Mouse (Mus musculus) lung, embryonic 15.5 days (tissue): ENCODE data around the gene Bscl2. TPM values are rescaled to one million over a fixed set of nuclear protein-coding genes. Genes with fewer than 3 reads are reported as not detected.
A peak's percentile ranks its signal among the peaks of the same experiment; 100 is the strongest.

Experiments used
- ATAC-seq: fragments of 200-750 bp; cut with Nextera tagmentation; 2 replicates; pipeline ENCODE4 v1.8.0; 2017; ENCODE audit warnings: moderate number of reproducible peaks, borderline replicate concordance; ENCODE audit not compliant: low FRiP score, low TSS enrichment; ENCODE audit errors: extremely low read depth
- H3K27ac ChIP-seq: fragments of 300-500 bp; sonication (generic); 2 replicates; pipeline ENCODE4 v1.5.1; 2015; ENCODE audit warnings: moderate library complexity, mild to moderate bottlenecking, inconsistent platforms
- H3K27me3 ChIP-seq: fragments of 300-500 bp; sonication (generic); 2 replicates; pipeline ENCODE4 v1.6.1; 2015; ENCODE audit warnings: inconsistent platforms
- H3K36me3 ChIP-seq: fragments of 300-500 bp; sonication (generic); 2 replicates; pipeline ENCODE4 v1.6.1; 2015; ENCODE audit warnings: inconsistent platforms
- H3K4me1 ChIP-seq: fragments of 300-500 bp; sonication (generic); 2 replicates; pipeline ENCODE4 v1.6.1; 2015; ENCODE audit warnings: inconsistent platforms
- H3K4me2 ChIP-seq: fragments of 300-500 bp; sonication (generic); 2 replicates; pipeline ENCODE4 v1.6.1; 2015; ENCODE audit warnings: inconsistent platforms, mild to moderate bottlenecking, moderate library complexity
- H3K4me3 ChIP-seq: fragments of 300-500 bp; sonication (generic); 2 replicates; pipeline ENCODE4 v1.5.1; 2015; ENCODE audit warnings: mild to moderate bottlenecking, inconsistent platforms
- H3K9ac ChIP-seq: fragments of 300-500 bp; sonication (generic); 2 replicates; pipeline ENCODE4 v1.6.1; 2015; ENCODE audit warnings: inconsistent platforms
- H3K9me3 ChIP-seq: fragments of 300-500 bp; sonication (generic); 2 replicates; pipeline ENCODE4 v1.6.1; 2016; ENCODE audit warnings: inconsistent platforms
- WGBS: fragments of 180-500 bp; shearing (Covaris S2); methylation state at CpG from one replicate; pipeline ENCODE4 v1.1.7; 2015; 5-methylcytosine and 5-hydroxymethylcytosine counted together
- polyA plus RNA-seq: library from polyadenylated mRNA; unstranded; fragments of >200 nt; fragmentation: Nextera tagmentation; extraction: Ambion mirVana; gene quantifications from 2 replicates; pipeline ENCODE4 v1.2.1, GENCODE M21; 2015

Bscl2 gene
- polyA plus RNA-seq, 1 experiment from 2014 or later = 52.3 TPM

DNA sequence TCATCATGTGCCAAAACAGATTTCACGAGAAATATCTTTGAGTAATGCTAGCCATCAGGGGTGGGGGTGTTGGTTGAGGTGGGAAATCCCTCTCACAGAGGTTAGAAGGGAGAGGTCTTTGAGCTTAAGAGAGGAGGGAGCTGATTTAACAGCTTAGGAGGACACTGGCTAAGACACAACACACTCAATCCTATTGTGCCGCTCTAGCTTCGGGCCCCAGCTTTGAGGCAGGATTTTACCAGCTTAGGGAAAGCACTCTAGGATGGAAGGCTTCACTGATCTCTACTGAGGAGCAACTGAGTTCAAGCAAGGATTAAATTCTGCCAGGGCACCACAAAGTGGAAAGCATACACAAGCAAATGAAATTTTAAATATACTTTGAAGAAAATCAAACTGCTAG is 20.3 kb upstream of the Bscl2 start:
- H3K9me3 ChIP-seq = no peaks in the 10 kb centered on the region
- no peak overlapping the region for H3K27ac ChIP-seq
- peak overlapping the region; percentile 66; the same call in 1 of the 2 replicates for H3K4me2 ChIP-seq
- no peak overlapping the region for H3K9ac ChIP-seq
- ATAC-seq = no peak
- 68% methylated on average over 3 of the region's 3 CpGs for WGBS
- peaks cover 25% of the 10 kb centered on the region for H3K4me1 ChIP-seq
- peaks cover 37% of the 10 kb centered on the region for H3K36me3 ChIP-seq
- H3K27me3 ChIP-seq = no peaks in the 10 kb centered on the region
- peak overlapping the region; percentile 9; the same call in 1 of the 2 replicates for H3K4me3 ChIP-seq

DNA sequence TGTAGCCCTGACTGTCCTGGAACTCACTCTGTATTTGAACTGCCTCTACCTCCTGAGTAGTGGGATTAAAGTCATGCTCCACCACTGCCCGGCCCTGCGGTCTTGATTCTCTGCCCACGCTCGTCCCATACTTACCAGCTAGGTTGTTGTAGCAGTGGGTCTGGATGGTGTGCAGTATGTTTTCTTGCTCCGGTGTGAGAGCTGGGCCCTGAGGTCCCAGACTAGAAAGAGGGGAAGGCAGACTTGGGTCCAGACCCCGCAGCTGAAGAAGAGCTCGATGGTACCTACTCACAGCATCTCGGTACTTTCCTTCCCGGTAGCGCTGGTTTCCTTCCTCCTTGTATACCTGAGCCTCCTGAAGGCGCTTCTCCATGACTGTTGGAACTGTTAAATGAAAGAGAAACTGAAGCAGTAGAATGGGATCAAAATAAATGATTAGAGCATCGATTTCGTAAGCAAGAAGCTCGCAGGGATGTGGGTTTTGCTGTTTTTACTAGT is 18.9 kb upstream of the Bscl2 start:
- Histone ChIP-seq H3K36me3 (peaks cover 31% of the 10 kb centered on the region), H3K27me3 (no peaks in the 10 kb centered on the region), H3K9me3 (no peaks in the 10 kb centered on the region), H3K4me3 (peak overlapping the region; percentile 96), H3K4me1 (peaks cover 37% of the 10 kb centered on the region), H3K27ac (peak overlapping the region; percentile 100), H3K9ac (peak overlapping the region; percentile 72), H3K4me2 (peak overlapping the region; percentile 66)
- 14% methylated on average over 14 of the region's 14 CpGs for WGBS
- no peak for ATAC-seq

DNA sequence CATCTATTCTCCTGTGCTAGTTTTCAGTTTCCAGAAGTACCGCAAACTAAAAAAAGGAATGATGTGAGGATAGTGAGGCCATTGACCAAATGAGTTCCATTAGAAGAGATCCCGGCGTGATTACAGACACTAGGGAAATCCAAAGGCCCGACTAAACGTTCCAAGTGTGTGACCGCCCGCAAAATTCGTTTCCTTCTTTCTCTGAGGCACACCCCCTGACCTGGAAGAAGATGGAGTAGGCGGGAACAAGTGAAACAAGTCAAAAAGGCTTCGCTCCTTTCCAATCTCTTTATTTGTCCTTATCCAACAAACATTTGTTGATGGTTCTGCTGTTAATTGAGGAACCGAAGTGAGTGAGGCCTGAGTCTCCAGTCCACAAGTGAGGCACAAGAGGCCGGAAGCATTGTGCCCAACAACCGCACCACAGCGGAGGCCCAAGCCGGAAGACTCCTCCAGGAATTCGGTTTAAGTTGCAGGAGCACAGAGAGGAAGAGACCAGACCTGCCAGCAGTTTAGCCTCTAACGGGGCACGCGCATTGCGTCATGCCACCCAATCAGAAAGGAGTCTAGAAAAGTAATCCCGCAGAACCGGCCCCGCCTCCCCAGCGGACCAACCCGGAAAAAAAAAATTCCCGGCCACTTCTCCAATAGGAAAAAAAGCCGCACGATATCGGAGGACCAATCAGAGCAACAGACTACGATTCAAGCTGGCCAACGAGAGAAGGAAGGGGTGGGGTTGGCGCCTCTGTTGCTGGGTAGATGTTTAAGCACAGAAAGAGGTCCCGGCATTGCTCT is 18.3 kb upstream of the Bscl2 start, which contains the start of gene Ttc9c:
Gene Ttc9c (minus strand): TSS at position 533 of the 795 bp plus-strand sequence.
- Histone ChIP-seq H3K27me3 (no peaks in the 10 kb centered on the region), H3K36me3 (peaks cover 31% of the 10 kb centered on the region), H3K9ac (peak within 1 kb of the TSS; percentile 97), H3K4me2 (peak within 1 kb of the TSS; percentile 66), H3K4me3 (peak within 1 kb of the TSS; percentile 96), H3K4me1 (peaks cover 37% of the 10 kb centered on the region), H3K9me3 (no peaks in the 10 kb centered on the region), H3K27ac (peak within 1 kb of the TSS; percentile 100)
- ATAC-seq = peak; percentile 92
- under 1% methylated on average over 33 of the region's 33 CpGs for WGBS

DNA sequence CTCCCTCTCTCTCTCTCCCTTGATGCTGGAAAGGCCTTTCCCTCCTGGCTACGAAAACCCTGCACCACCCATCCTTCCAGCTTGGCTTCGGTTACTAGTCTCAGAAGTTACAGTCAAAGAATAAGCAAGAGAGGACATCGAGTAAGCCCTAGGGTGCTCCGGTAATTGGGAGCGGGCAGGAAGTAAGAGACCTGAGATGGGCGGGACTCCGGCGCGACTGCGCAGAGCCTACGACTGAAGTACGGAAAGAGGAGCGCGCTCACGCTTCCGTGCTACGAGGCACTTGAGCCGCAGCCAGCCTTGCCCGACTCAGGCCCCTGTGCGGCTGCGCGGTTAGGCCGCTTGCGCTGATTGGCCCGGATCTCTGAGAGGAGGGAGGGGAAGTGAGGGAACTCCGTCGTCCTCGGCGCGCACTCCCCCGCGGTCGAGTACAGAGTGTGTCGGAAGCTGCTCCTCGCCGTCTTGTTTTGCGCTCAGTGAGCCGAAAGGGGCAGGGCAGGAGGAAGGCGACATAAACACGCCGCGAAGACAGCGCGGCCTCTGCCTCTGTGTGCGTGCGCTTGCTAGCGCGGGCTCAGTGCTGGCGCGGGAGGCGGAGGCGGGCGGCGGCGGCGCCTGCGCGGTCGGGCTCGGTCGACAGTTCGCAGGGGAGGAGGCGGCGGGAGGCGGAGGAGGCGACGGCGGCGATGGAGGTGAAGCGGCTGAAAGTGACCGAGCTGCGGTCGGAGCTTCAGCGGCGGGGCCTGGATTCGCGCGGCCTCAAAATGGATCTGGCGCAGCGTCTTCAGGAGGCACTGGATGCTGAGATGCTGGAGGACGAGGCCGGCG is 17.5 kb upstream of the Bscl2 start, which contains the start of gene Hnrnpul2:
Gene Hnrnpul2 (plus strand): TSS at position 415 of the 828 bp plus-strand sequence.
- Histone ChIP-seq H3K36me3 (peaks cover 32% of the 10 kb centered on the region), H3K27me3 (no peaks in the 10 kb centered on the region), H3K4me2 (peak within 1 kb of the TSS; percentile 66), H3K4me1 (peaks cover 37% of the 10 kb centered on the region), H3K4me3 (peak within 1 kb of the TSS; percentile 96), H3K9me3 (no peaks in the 10 kb centered on the region), H3K27ac (peak within 1 kb of the TSS; percentile 100), H3K9ac (peak within 1 kb of the TSS; percentile 97)
- ATAC-seq = peak; percentile 96
- under 1% methylated on average over 80 of the region's 83 CpGs for WGBS

DNA sequence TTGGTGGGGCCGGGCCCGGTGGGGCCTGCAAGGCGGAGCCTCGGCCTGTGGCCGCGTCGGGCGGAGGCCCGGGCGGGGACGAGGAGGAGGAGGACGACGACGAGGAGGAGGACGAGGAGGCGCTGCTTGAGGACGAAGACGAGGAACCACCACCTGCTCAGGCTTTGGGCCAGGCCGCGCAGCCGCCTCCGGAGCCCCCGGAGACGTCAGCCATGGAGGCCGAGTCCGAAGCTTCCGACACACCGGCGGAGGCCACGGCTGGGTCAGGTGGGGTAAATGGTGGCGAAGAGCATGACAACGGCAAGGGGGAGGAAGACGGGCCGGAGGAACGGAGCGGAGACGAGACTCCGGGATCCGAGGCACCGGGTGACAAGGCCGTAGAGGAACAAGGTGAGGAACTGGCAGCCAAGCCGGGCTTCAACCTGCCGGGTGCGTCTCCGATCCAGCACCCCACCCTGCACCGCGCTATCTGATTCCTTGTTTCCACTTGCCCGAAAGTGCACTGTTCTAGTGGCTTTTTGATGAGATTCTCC is 16.8 kb upstream of the Bscl2 start:
- no peaks in the 10 kb centered on the region for H3K27me3 ChIP-seq
- H3K4me2 ChIP-seq = peak overlapping the region; percentile 66
- peaks cover 37% of the 10 kb centered on the region for H3K4me1 ChIP-seq
- peak overlapping the region; percentile 96 for H3K4me3 ChIP-seq
- no peak; the same call in 1 of the 2 replicates for ATAC-seq
- peak overlapping the region; percentile 100 for H3K27ac ChIP-seq
- under 1% methylated on average over 47 of the region's 48 CpGs for WGBS
- H3K36me3 ChIP-seq = peaks cover 34% of the 10 kb centered on the region
- peak overlapping the region; percentile 97 for H3K9ac ChIP-seq
- no peaks in the 10 kb centered on the region for H3K9me3 ChIP-seq

DNA sequence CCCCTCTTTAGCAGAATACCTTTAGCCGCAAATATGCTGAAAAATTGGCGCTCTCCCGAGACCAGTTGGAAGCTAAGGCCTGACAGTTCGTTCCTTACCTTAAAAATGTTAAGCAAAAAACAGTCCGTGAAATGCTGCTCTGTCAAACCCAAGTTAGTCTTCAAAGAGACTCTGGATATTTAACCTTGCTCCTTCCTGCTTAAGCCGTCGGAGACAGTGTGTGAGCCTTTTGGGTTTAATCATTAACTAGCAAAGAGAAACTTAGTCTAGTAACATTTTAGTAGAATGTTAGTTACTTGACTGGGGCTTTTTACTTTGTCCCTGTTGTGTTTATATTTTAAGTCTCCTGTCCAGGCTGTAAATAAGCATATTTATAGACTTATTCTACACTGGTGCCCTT is 16.1 kb upstream of the Bscl2 start:
- Histone ChIP-seq H3K36me3 (peaks cover 35% of the 10 kb centered on the region), H3K27me3 (no peaks in the 10 kb centered on the region), H3K9me3 (no peaks in the 10 kb centered on the region), H3K9ac (peak overlapping the region; percentile 97), H3K4me3 (peak overlapping the region; percentile 96), H3K4me2 (peak overlapping the region; percentile 66), H3K27ac (peak overlapping the region; percentile 100), H3K4me1 (peaks cover 32% of the 10 kb centered on the region)
- ATAC-seq = no peak
- under 1% methylated on average over 7 of the region's 7 CpGs for WGBS

DNA sequence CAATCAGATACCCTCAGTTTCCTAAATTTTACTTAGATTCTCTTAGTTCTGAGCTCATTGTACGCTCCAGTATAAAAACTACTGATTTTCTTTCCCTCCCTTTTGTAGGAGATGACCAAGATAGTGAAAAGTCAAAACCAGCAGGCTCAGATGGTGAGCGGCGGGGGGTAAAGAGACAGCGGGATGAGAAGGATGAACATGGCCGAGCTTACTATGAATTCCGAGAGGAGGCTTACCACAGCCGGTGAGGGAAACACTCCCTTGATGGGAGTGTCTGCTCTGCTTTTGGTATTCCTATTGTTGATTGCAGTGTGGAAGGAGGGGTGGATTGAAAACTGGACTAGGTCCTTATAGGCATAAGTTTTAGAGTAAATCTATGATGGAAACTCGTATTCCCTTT is 14.6 kb upstream of the Bscl2 start:
- no peaks in the 10 kb centered on the region for H3K9me3 ChIP-seq
- 0 out of 2 replicates have a peak overlapping the region, but pooled peaks have one; percentile 10 for H3K9ac ChIP-seq
- H3K4me2 ChIP-seq = peak overlapping the region; percentile 66
- H3K36me3 ChIP-seq = peaks cover 51% of the 10 kb centered on the region
- H3K27me3 ChIP-seq = no peaks in the 10 kb centered on the region
- peak overlapping the region; percentile 96 for H3K4me3 ChIP-seq
- 70% methylated on average over 8 of the region's 8 CpGs for WGBS
- H3K4me1 ChIP-seq = peaks cover 20% of the 10 kb centered on the region
- no peak for ATAC-seq
- no peak overlapping the region for H3K27ac ChIP-seq

DNA sequence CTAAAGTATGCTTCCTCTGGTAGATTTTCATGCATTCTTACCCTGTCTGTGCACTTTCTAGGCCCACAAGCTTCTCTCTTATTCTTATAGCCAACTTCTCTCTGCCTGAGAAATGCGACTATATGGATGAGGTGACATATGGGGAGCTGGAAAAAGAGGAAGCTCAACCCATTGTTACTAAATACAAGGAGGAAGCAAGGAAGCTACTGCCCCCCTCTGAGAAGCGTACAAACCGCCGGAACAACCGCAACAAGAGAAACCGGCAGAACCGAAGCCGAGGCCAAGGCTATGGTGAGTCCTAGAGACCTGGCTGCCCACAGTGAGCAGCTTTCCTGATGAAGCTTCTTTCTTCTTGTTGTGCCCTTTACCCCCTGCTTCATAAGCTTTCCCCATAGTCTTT is 7.6 kb upstream of the Bscl2 start, which contains the start of gene AC129217.1:
Gene AC129217.1 (plus strand): TSS at position 114 of the 400 bp plus-strand sequence.
- Histone ChIP-seq H3K36me3 (peaks cover 99% of the 10 kb centered on the region), H3K27me3 (no peaks in the 10 kb centered on the region), H3K27ac (no peak within 1 kb of the TSS), H3K4me3 (no peak within 1 kb of the TSS), H3K4me1 (no peaks in the 10 kb centered on the region), H3K9ac (no peak within 1 kb of the TSS), H3K9me3 (no peaks in the 10 kb centered on the region), H3K4me2 (no peak within 1 kb of the TSS)
- ATAC-seq = no peak
- 91% methylated on average over 8 of the region's 8 CpGs for WGBS

DNA sequence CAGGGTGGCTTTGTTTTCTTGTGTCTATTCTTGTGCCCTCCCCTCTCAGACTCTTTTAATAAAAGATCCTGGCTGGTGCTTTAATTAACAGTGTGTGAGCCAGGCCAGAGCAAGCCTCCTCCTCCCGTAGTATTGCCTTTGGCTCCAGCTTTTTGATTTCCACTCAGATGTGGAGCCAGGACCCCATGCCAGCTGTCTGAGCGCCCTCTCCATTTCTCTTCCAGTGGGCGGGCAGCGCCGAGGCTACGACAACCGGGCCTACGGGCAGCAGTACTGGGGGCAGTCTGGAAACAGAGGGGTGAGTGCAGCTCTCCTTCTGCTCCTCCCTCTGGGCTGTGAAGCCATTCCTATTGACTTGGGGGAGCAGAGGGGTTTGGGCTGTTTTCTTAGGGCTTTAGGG is 6.6 kb upstream of the Bscl2 start:
- 90% methylated on average over 8 of the region's 8 CpGs for WGBS
- Histone ChIP-seq H3K27ac (no peak overlapping the region), H3K27me3 (no peaks in the 10 kb centered on the region), H3K4me2 (no peak overlapping the region), H3K9ac (no peak overlapping the region), H3K36me3 (peaks cover 92% of the 10 kb centered on the region), H3K4me1 (no peaks in the 10 kb centered on the region), H3K4me3 (no peak overlapping the region), H3K9me3 (no peaks in the 10 kb centered on the region)
- ATAC-seq = no peak

DNA sequence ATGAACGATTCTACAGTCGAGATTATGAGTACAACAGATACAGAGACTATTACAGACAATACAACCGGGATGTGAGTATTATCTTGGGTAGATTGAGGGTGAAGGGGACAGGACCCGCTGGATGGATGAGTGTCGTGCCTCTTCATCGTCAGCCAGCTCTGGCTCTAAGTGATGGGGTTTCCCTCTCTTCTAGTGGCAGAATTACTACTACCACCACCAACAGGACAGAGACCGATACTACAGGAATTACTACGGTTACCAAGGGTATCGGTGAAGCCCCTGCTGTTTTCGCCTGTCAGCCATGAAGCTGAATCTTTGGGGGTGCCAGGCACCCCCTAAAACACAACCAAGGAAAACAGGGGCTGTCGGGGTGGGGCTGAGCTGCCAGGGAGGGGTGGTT is 6.0 kb upstream of the Bscl2 start:
- WGBS = 79% methylated on average over 11 of the region's 11 CpGs

DNA sequence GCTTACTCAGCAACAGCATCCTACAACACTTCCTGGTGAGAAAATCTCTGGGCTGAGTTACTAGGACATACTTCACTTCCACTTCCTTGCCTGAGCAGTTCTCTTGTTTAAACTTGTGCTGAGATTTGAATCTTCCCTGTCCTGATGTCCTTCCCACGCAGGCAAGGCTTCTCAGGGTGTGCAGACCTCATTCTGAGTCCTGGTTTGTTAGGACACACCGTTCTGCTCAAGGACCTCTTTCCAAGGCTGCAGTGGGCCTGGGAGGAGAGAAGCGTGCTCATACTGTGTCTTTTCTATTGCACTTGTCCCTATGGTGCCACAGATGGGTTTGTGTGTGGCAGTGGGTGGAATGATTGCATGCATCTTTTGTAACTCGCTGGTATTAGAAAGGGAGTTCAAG is 4.3 kb upstream of the Bscl2 start:
- Histone ChIP-seq H3K36me3 (peaks cover 69% of the 10 kb centered on the region), H3K9me3 (no peaks in the 10 kb centered on the region), H3K27me3 (no peaks in the 10 kb centered on the region), H3K27ac (no peak overlapping the region), H3K9ac (no peak overlapping the region), H3K4me2 (no peak overlapping the region), H3K4me3 (no peak overlapping the region), H3K4me1 (0 out of 2 replicates have a peak, but pooled peaks cover under 1% of the 10 kb centered on the region)
- 88% methylated on average over 4 of the region's 4 CpGs for WGBS
- ATAC-seq = no peak

More for the DNA sequence above, 6.0 kb upstream of the Bscl2 start:
- H3K9me3 ChIP-seq = no peaks in the 10 kb centered on the region
- ATAC-seq = no peak
- H3K27me3 ChIP-seq = no peaks in the 10 kb centered on the region
- H3K4me1 ChIP-seq = no peaks in the 10 kb centered on the region
- H3K4me2 ChIP-seq = no peak overlapping the region
- peaks cover 86% of the 10 kb centered on the region for H3K36me3 ChIP-seq
- H3K4me3 ChIP-seq = no peak overlapping the region
- H3K9ac ChIP-seq = no peak overlapping the region
- H3K27ac ChIP-seq = no peak overlapping the region
